Mouse (Mus musculus): ENCODE measurements at regions not wholly inside any gene's neighbourhood (a gene's known extent, or its start where the extent isn't known, plus 50 kb on each side); places are given as distances from the start of the nearest gene placed in this dataset.
A peak's percentile ranks its signal among the peaks of the same experiment; 100 is the strongest.

DNA sequence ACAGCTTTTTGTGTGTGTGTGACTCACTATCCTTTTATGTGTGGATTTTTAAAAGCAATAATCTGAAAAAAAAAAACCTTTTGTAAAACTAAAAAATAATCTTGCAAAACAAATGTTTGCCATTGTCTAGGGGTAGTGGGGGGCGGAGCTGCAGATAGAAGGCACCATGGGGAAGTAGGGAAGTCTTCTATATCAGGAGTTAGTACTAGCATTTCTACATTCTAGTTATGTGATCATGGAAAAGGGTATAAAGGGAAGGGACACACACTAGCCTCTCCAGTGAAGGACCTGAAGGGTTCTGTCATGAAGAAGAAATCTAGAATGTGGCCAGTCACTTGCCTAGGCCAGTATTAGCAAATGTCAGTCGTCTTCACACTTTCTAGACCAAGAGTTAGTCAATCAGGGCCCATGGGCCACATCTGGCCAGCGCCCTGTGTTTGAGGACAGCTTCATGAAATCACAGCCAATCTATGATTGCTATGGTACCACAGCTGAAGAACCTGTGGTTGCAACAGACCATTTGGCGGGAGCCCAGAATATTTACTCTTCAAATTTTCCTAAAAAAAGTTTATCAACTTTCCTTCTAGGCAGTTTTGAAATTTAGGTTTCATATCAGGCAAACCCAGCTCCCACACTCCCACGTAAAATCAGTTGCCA is 101.9 kb upstream of the Cpeb2 start:
- DNase-seq (ENCODE audit: low read depth in 1 of 2, low spot score in 2 of 2): no peak
- TF ChIP-seq CTCF (IDR thresholded peaks at IDR 0.05; ENCODE audit: extremely low read depth, insufficient read depth, insufficient read length, insufficient replicate concordance): no peak
- TF ChIP-seq POLR2A (IDR thresholded peaks at IDR 0.05; ENCODE audit: low read depth, low read length): no peak
- 84% methylated on average over 5 of the region's 5 CpGs for WGBS

DNA sequence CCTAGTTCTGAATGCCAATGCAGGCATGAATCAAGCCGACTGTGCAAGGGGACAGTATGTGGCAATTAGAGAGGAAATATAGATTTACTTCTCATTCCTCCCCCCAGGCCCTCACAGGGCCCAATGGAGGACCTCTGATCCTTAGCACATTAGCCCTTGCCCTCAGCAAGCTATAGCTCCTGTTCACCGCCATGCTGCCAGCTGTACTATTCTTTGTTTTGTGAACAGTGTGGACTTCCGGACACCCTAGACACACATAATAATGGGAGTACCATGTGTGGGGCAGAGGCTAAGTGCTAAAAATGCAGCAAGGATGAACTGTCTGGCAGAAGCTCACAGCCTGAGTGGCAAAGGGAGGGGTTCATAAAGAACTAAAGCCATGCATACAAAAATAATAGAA is 99.3 kb upstream of the Cpeb2 start:
- H3K36me3 ChIP-seq (ENCODE audit: control insufficient read depth, insufficient read depth, low read length): no peaks in the 10 kb centered on the region
- H3K4me1 ChIP-seq (ENCODE audit: control insufficient read depth, insufficient read depth, insufficient read length): no peaks in the 10 kb centered on the region
- H3K4me3 ChIP-seq (ENCODE audit: extremely low read depth, insufficient read depth, insufficient read length): no peak overlapping the region
- DNase-seq (ENCODE audit: low read depth in 1 of 2, low spot score in 2 of 2): no peak
- TF ChIP-seq CTCF (IDR thresholded peaks at IDR 0.05; ENCODE audit: extremely low read depth, insufficient read depth, insufficient read length, insufficient replicate concordance) (no peak), POLR2A (IDR thresholded peaks at IDR 0.05; ENCODE audit: low read depth, low read length) (no peak)
- no peaks in the 10 kb centered on the region for H3K27me3 ChIP-seq (ENCODE audit: control insufficient read depth, insufficient read depth, low read length)
- H3K27ac ChIP-seq (ENCODE audit: insufficient read depth, low read length): no peak overlapping the region
- WGBS: 91% methylated on average over 3 of the region's 3 CpGs

More for the DNA sequence above, 101.9 kb upstream of the Cpeb2 start:
- Histone ChIP-seq H3K27me3 (ENCODE audit: control insufficient read depth, insufficient read depth, low read length) (no peaks in the 10 kb centered on the region), H3K36me3 (ENCODE audit: control insufficient read depth, insufficient read depth, low read length) (no peaks in the 10 kb centered on the region), H3K27ac (ENCODE audit: insufficient read depth, low read length) (no peak overlapping the region), H3K4me3 (ENCODE audit: extremely low read depth, insufficient read depth, insufficient read length) (no peak overlapping the region), H3K4me1 (ENCODE audit: control insufficient read depth, insufficient read depth, insufficient read length) (no peaks in the 10 kb centered on the region)

DNA sequence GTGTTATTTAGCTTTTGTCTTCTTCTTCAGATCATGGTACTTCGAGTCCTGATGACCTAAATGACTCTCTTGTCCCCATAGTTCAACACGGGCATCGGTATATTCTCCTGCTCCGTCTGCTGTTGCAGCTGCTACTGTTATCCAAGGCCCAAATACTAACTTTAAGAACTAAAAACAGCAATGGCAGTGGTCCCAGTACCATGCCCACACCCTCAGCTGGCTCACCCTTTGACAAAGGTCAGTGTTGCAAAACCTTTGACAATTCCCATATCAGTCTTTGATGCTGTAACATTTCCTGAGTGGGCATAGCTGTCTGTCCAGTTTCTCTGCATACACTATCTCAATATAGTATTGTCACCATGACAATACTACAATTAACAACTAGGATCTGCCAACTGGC is 96.8 kb upstream of the Cpeb2 start:
- Histone ChIP-seq H3K27ac (ENCODE audit: insufficient read depth, low read length) (no peak overlapping the region), H3K27me3 (ENCODE audit: control insufficient read depth, insufficient read depth, low read length) (no peaks in the 10 kb centered on the region), H3K4me1 (ENCODE audit: control insufficient read depth, insufficient read depth, insufficient read length) (no peaks in the 10 kb centered on the region), H3K4me3 (ENCODE audit: extremely low read depth, insufficient read depth, insufficient read length) (no peak overlapping the region), H3K36me3 (ENCODE audit: control insufficient read depth, insufficient read depth, low read length) (no peaks in the 10 kb centered on the region)
- 86% methylated on average over 4 of the region's 4 CpGs for WGBS
- TF ChIP-seq POLR2A (IDR thresholded peaks at IDR 0.05; ENCODE audit: low read depth, low read length): no peak
- no peak for TF ChIP-seq CTCF (IDR thresholded peaks at IDR 0.05; ENCODE audit: extremely low read depth, insufficient read depth, insufficient read length, insufficient replicate concordance)
- DNase-seq (ENCODE audit: low read depth in 1 of 2, low spot score in 2 of 2): no peak

DNA sequence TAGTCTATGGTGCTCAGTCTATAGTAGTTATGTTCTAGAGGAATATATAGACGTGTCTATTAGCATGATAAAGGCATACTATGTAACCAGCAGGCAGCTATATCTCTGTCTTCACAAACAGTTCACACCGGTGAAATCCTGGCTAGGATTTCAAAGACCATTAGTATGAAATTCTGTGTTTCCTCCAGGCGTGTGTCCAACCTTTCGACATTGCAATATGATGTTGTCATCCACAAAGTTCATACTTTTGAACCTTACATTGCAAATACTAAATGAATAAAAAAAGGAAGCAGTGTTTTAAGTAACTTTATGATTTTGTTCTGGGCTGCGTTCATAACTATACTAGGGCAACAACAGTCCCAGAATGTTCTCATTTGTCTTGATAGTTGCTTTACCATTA is 95.2 kb upstream of the Cpeb2 start:
- no peaks in the 10 kb centered on the region for H3K4me1 ChIP-seq (ENCODE audit: control insufficient read depth, insufficient read depth, insufficient read length)
- WGBS: 84% methylated on average over 5 of the region's 5 CpGs
- TF ChIP-seq CTCF (IDR thresholded peaks at IDR 0.05; ENCODE audit: extremely low read depth, insufficient read depth, insufficient read length, insufficient replicate concordance): no peak
- no peak for TF ChIP-seq POLR2A (IDR thresholded peaks at IDR 0.05; ENCODE audit: low read depth, low read length)
- H3K27ac ChIP-seq (ENCODE audit: insufficient read depth, low read length): no peak overlapping the region
- no peaks in the 10 kb centered on the region for H3K27me3 ChIP-seq (ENCODE audit: control insufficient read depth, insufficient read depth, low read length)
- H3K4me3 ChIP-seq (ENCODE audit: extremely low read depth, insufficient read depth, insufficient read length): no peak overlapping the region
- no peak for DNase-seq (ENCODE audit: low read depth in 1 of 2, low spot score in 2 of 2)
- no peaks in the 10 kb centered on the region for H3K36me3 ChIP-seq (ENCODE audit: control insufficient read depth, insufficient read depth, low read length)

DNA sequence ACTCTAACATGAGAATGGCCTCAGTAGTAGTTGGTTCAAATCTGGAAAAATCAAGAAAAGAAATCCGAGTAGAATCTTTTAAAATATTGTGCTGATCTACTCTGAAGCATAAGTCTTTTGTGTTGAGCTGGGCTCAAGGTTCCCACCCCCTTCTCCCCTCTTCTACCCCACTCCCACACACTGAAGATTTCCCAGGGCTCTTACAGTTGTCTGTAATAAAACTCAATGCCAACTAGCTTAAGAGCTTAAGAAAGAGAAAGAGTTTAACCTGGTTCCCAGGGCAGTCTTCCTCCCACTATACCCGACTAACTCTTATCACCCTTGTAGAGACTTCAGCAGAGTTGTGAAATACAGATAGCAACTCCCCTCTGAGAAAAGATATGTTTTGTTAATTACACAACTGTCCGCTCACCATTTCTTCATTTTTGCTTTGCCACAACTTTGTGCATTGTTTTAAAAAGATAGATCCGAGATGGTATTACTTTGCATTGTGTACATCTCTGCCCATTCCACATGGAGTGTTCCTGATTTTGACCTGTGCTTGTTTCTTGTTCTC is 94.0 kb upstream of the Cpeb2 start:
- TF ChIP-seq CTCF (IDR thresholded peaks at IDR 0.05; ENCODE audit: extremely low read depth, insufficient read depth, insufficient read length, insufficient replicate concordance) (no peak), POLR2A (IDR thresholded peaks at IDR 0.05; ENCODE audit: low read depth, low read length) (no peak)
- DNase-seq (ENCODE audit: low read depth in 1 of 2, low spot score in 2 of 2): no peak
- Histone ChIP-seq H3K27ac (ENCODE audit: insufficient read depth, low read length) (no peak overlapping the region), H3K4me3 (ENCODE audit: extremely low read depth, insufficient read depth, insufficient read length) (no peak overlapping the region), H3K27me3 (ENCODE audit: control insufficient read depth, insufficient read depth, low read length) (no peaks in the 10 kb centered on the region), H3K36me3 (ENCODE audit: control insufficient read depth, insufficient read depth, low read length) (no peaks in the 10 kb centered on the region), H3K4me1 (ENCODE audit: control insufficient read depth, insufficient read depth, insufficient read length) (no peaks in the 10 kb centered on the region)
- WGBS: 81% methylated on average over 4 of the region's 4 CpGs

DNA sequence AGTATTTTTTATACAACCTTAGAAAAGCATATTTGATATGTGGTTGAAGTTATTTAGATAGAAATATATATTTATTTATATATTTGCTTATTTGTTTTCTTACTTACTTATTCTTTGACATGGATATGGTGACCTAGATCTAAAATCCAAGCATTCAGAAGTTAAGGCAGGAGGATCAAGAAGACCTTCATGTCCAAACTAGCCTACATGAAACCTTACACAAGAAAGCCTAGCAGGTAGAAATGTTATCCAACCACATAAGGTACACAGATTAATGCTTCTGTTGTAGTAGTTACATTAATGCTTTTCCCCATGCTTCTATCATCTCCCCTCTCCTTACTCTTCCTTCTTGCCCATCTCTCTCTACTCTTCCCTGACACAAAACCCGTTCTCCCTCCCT is 93.2 kb upstream of the Cpeb2 start:
- H3K36me3 ChIP-seq (ENCODE audit: control insufficient read depth, insufficient read depth, low read length): no peaks in the 10 kb centered on the region
- TF ChIP-seq CTCF (IDR thresholded peaks at IDR 0.05; ENCODE audit: extremely low read depth, insufficient read depth, insufficient read length, insufficient replicate concordance) (no peak), POLR2A (IDR thresholded peaks at IDR 0.05; ENCODE audit: low read depth, low read length) (no peak)
- no peaks in the 10 kb centered on the region for H3K4me1 ChIP-seq (ENCODE audit: control insufficient read depth, insufficient read depth, insufficient read length)
- DNase-seq (ENCODE audit: low read depth in 1 of 2, low spot score in 2 of 2): no peak
- 79% methylated on average over 1 of the region's 1 CpGs for WGBS
- no peak overlapping the region for H3K27ac ChIP-seq (ENCODE audit: insufficient read depth, low read length)
- no peak overlapping the region for H3K4me3 ChIP-seq (ENCODE audit: extremely low read depth, insufficient read depth, insufficient read length)
- no peaks in the 10 kb centered on the region for H3K27me3 ChIP-seq (ENCODE audit: control insufficient read depth, insufficient read depth, low read length)

DNA sequence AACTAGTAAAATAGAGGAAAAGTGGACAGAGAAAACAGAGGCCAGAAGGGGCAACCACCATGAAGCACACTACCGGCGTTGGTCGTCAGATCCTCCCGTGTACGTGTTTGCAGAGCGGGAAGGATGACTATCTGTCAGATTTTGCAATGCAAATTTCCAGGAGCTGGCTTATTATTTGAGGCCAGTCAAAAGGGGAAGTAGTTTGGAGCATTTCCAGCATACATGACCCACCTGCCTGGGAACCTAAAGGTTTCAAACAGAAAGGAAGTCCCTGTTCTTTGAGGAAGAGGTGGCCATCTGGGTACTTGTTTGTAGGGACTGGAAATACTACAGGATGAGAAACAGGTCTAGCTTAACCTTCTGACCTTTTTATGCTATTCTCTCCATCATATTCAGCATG is 87.0 kb upstream of the Cpeb2 start:
- Histone ChIP-seq H3K4me3 (ENCODE audit: extremely low read depth, insufficient read depth, insufficient read length) (no peak overlapping the region), H3K36me3 (ENCODE audit: control insufficient read depth, insufficient read depth, low read length) (no peaks in the 10 kb centered on the region), H3K4me1 (ENCODE audit: control insufficient read depth, insufficient read depth, insufficient read length) (no peaks in the 10 kb centered on the region), H3K27ac (ENCODE audit: insufficient read depth, low read length) (no peak overlapping the region), H3K27me3 (ENCODE audit: control insufficient read depth, insufficient read depth, low read length) (no peaks in the 10 kb centered on the region)
- DNase-seq (ENCODE audit: low read depth in 1 of 2, low spot score in 2 of 2): peak in 1 of 2 experiments; percentile 0
- 26% methylated on average over 6 of the region's 6 CpGs for WGBS
- TF ChIP-seq POLR2A (IDR thresholded peaks at IDR 0.05; ENCODE audit: low read depth, low read length) (no peak), CTCF (IDR thresholded peaks at IDR 0.05; ENCODE audit: extremely low read depth, insufficient read depth, insufficient read length, insufficient replicate concordance) (no peak)
